ENCODE assay signal across 8 mouse cellular contexts in the genomic region with DNA sequence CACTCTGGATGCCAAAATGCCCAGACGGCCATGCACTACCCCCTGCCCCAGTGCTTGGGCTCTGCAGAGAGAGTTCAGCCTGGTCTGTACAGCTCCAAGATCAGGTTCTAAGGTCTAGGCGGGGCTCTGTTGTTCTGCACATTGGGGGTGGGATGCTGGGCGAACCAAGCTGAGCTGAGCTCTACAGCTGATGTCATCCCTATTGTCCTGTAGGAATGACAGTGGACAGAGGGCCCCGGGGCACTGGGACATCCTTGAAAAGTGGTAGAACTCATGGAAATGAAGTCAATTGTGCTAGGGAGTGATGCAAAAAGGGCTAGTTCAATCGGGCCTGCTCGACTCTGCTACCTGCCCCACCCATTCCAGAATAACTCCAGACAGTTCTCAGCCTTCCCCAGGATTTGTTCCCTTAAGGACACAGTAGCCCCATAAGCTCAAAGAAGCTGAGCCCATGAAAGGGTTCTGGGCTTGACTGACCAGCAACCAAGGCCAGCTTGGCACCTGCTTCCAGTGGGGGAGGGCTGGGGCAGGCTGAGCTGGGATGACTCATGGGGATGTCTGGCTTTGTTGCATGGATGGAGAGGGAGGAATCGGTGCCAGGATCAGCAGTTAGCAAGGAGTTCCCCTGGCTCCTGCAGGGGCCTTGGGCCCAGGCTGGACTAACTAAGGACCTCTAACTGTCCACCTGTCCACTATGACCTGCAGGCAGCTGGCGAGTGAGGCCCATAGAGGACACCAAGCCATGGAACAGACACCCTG. TPM values are rescaled to one million over a fixed set of nuclear protein-coding genes. Genes with fewer than 3 reads are reported as not detected.
DNase-seq lines count a peak whose midpoint lies in the region; ATAC-seq lines count a peak whose summit lies in the region.

No protein-coding gene starts in this region.

- ATAC-seq in frontal cortex, adult (ENCODE audit: low TSS enrichment): peak; percentile 58

- DNase-seq in frontal cortex, postnatal 25 days (ENCODE audit: low spot score in 2 of 2): no peak
- DNase-seq in 3T3-L1 (ENCODE audit: low read depth, low spot score): peak; percentile 88
- peak; percentile 95 for DNase-seq in brain, adult 2 months (ENCODE audit: low read depth, low spot score)
- DNase-seq in heart, adult 18-20 months: peak; percentile 89 to 92
- peak; percentile 44 to 54 for DNase-seq in left cerebral cortex, adult 18-20 months (ENCODE audit: low spot score in 2 of 2)
- DNase-seq in skeletal muscle tissue, adult 2 months (ENCODE audit: low read depth, low spot score): peak; percentile 84
- no peak for DNase-seq in spleen, adult 12 weeks (ENCODE audit: low spot score)

RNA-seq across cellular contexts. Expression of gene Tspan32, which starts 8.8 kb away (rescaled TPM):
- total RNA-seq in heart, adult 18-20 months (2021): 1 to 10 TPM in 1 of 2 experiments, under 1 TPM in 1; 0.69 to 2.6 TPM
- total RNA-seq in left cerebral cortex, adult 18-20 months (2021): under 1 TPM in 1 of 2 experiments, not detected in 1; 0.44 TPM

RNA-seq across cellular contexts. Expression of gene Cd81, which starts 38.9 kb away (rescaled TPM):
- 100 to 1,000 TPM; 410 to 413 TPM for total RNA-seq in heart, adult 18-20 months (2021)
- total RNA-seq in left cerebral cortex, adult 18-20 months (2021): 100 to 1,000 TPM; 388 to 392 TPM

RNA-seq across cellular contexts. Expression of gene Ascl2, which starts 44.5 kb away (rescaled TPM):
- not detected for total RNA-seq in heart, adult 18-20 months (2021)
- total RNA-seq in left cerebral cortex, adult 18-20 months (2021): not detected

RNA-seq across cellular contexts. Expression of gene Tssc4, which starts 55.5 kb away (rescaled TPM):
- 10 to 100 TPM; 13.1 to 14.9 TPM for total RNA-seq in heart, adult 18-20 months (2021)
- total RNA-seq in left cerebral cortex, adult 18-20 months (2021): 10 to 100 TPM; 37.8 to 39.6 TPM

Comparison
In these comparisons a context has a peak if more than half of its experiments do, and no peak if none do; other contexts are left out.
1. DNase-seq: peak in 3T3-L1 (single experiment), brain, adult 2 months (single experiment), heart, adult 18-20 months (2 of 2), left cerebral cortex, adult 18-20 months (2 of 2) and skeletal muscle tissue, adult 2 months (single experiment); none in frontal cortex, postnatal 25 days (0 of 2) and spleen, adult 12 weeks (single experiment).